Mouse (Mus musculus) lung, embryonic 15.5 days (tissue): Measurements from ENCODE around the gene Hagh. TPM values are rescaled to one million over a fixed set of nuclear protein-coding genes. Genes with fewer than 3 reads are reported as not detected.

Experiments used
- ATAC-seq: fragments of 200-750 bp; cut with Nextera tagmentation; 2 replicates; pipeline ENCODE4 v1.8.0; 2017; ENCODE audit warnings: moderate number of reproducible peaks, borderline replicate concordance; ENCODE audit not compliant: low FRiP score, low TSS enrichment; ENCODE audit errors: extremely low read depth
- H3K27ac ChIP-seq: fragments of 300-500 bp; sonication (generic); 2 replicates; pipeline ENCODE4 v1.5.1; 2015; ENCODE audit warnings: moderate library complexity, mild to moderate bottlenecking, inconsistent platforms
- H3K27me3 ChIP-seq: fragments of 300-500 bp; sonication (generic); 2 replicates; pipeline ENCODE4 v1.6.1; 2015; ENCODE audit warnings: inconsistent platforms
- H3K36me3 ChIP-seq: fragments of 300-500 bp; sonication (generic); 2 replicates; pipeline ENCODE4 v1.6.1; 2015; ENCODE audit warnings: inconsistent platforms
- H3K4me1 ChIP-seq: fragments of 300-500 bp; sonication (generic); 2 replicates; pipeline ENCODE4 v1.6.1; 2015; ENCODE audit warnings: inconsistent platforms
- H3K4me2 ChIP-seq: fragments of 300-500 bp; sonication (generic); 2 replicates; pipeline ENCODE4 v1.6.1; 2015; ENCODE audit warnings: inconsistent platforms, mild to moderate bottlenecking, moderate library complexity
- H3K4me3 ChIP-seq: fragments of 300-500 bp; sonication (generic); 2 replicates; pipeline ENCODE4 v1.5.1; 2015; ENCODE audit warnings: mild to moderate bottlenecking, inconsistent platforms
- H3K9ac ChIP-seq: fragments of 300-500 bp; sonication (generic); 2 replicates; pipeline ENCODE4 v1.6.1; 2015; ENCODE audit warnings: inconsistent platforms
- H3K9me3 ChIP-seq: fragments of 300-500 bp; sonication (generic); 2 replicates; pipeline ENCODE4 v1.6.1; 2016; ENCODE audit warnings: inconsistent platforms
- WGBS: fragments of 180-500 bp; shearing (Covaris S2); methylation state at CpG from one replicate; pipeline ENCODE4 v1.1.7; 2015; 5-methylcytosine and 5-hydroxymethylcytosine counted together
- polyA plus RNA-seq: library from polyadenylated mRNA; unstranded; fragments of >200 nt; fragmentation: Nextera tagmentation; extraction: Ambion mirVana; gene quantifications from 2 replicates; pipeline ENCODE4 v1.2.1, GENCODE M21; 2015

Hagh gene
- polyA plus RNA-seq, 1 experiment from 2014 or later, result 32.1 TPM

DNA sequence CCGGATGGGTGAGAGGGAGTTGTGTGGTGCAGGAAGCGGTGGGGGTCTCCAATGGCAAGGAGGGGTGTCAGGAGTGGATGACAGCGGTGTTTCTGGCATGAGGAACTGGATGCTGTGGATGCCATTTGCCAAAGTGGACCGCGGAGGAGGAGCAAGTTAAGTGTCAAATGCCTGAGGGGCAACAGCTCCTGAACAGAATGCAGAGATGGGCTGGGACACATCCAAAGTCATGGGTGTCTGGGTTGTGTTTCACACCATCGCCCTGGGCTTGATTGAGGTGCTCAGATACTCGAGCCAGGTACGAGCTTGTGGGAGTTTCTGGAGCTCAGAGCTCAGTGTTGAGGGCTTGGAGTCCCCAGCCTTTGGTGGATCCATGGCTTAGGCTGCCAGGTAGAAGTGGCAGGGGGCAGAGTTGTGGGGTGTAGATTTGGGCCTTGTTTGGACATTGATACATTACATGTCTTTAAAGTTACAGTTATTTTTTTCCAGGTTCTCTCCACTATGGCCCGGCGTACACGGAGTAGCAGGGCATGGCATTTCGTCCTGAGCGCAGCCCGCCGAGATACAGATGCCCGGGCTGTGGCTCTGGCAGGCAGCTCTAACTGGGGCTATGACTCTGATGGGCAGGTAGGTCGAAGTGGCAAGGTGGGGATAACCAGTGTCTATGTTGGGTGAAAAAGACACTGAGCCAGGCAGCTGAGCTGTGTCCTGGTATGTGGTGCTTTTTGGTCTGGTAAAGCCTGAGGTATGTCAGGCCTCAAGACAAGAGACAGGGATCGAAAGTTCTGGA, 47.5 kb downstream of the Hagh start:
- Histone ChIP-seq H3K9ac (peak overlapping the region; percentile 89), H3K36me3 (peaks cover 24% of the 10 kb centered on the region), H3K4me1 (peaks cover 24% of the 10 kb centered on the region), H3K9me3 (no peaks in the 10 kb centered on the region), H3K4me2 (peak overlapping the region; percentile 81), H3K4me3 (peak overlapping the region; percentile 97), H3K27me3 (no peaks in the 10 kb centered on the region), H3K27ac (no peak overlapping the region)
- no peak for ATAC-seq
- WGBS, result 56% methylated on average over 18 of the region's 18 CpGs

DNA sequence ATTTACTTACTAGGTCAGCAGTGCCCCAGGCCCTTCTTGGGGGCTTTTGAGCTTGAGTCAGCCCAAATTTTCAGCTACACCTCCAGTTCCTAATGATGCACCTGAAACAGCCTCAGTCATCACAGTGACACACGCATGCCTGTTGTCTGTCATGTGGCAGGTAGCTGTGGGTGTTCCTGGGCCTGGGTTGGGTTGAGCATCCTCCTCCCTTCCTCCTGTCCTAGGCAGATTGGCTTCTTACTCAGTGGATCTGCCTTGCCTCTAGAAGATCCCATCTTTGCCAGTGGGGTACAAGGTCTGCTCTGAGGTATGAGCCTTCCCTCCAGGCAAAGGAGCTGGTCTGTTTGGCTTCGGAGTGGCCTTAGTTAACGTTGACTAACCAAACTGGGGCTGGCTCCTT, 48.9 kb downstream of the Hagh start:
- 80% methylated on average over 3 of the region's 3 CpGs for WGBS
- H3K4me3 ChIP-seq, result no peak overlapping the region
- H3K9me3 ChIP-seq, result no peaks in the 10 kb centered on the region
- peaks cover 29% of the 10 kb centered on the region for H3K4me1 ChIP-seq
- H3K27ac ChIP-seq, result no peak overlapping the region
- H3K4me2 ChIP-seq, result no peak overlapping the region
- peaks cover 33% of the 10 kb centered on the region for H3K36me3 ChIP-seq
- H3K27me3 ChIP-seq, result no peaks in the 10 kb centered on the region
- ATAC-seq, result no peak
- H3K9ac ChIP-seq, result no peak overlapping the region

DNA sequence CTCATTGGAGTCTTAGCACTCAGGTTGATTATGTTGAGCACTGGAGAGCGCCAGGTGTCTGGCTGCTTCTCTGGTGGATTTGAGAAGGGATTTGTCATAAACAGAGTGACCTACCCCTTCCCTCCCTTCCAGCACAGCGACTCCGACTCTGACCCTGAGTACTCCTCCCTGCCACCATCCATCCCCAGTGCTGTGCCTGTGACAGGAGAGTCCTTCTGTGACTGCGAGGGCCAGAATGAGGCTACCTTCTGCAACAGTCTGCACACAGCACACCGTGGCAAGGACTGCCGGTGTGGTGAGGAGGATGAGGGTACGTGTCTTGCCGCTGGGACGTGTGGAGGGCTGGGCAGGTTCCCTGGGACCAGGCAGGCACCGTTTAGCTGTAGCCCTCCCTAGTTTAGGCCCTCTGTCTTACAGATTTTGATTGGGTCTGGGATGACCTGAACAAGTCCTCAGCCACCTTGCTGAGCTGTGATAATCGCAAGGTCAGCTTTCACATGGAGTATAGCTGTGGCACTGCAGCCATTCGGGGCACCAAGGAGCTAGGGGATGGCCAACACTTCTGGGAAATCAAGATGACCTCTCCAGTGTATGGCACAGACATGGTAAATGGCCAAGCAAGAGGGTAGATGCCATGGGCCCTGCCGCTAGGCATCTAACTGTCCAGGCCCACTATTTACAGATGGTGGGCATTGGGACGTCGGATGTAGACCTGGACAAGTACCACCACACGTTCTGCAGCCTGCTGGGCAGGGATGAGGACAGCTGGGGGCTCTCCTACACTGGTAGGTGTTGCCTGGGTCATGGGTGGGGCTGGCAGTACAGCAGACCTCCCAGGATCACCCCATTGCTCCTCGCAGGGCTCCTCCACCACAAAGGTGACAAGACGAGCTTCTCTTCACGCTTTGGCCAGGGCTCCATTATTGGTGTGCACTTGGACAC, 50.5 kb downstream of the Hagh start:
- no peak overlapping the region for H3K4me3 ChIP-seq
- peaks cover 29% of the 10 kb centered on the region for H3K4me1 ChIP-seq
- WGBS, result 86% methylated on average over 19 of the region's 19 CpGs
- H3K27ac ChIP-seq, result no peak overlapping the region
- ATAC-seq, result no peak
- no peaks in the 10 kb centered on the region for H3K9me3 ChIP-seq
- H3K36me3 ChIP-seq, result peaks cover 33% of the 10 kb centered on the region
- H3K9ac ChIP-seq, result no peak overlapping the region
- no peak overlapping the region for H3K4me2 ChIP-seq
- no peaks in the 10 kb centered on the region for H3K27me3 ChIP-seq

DNA sequence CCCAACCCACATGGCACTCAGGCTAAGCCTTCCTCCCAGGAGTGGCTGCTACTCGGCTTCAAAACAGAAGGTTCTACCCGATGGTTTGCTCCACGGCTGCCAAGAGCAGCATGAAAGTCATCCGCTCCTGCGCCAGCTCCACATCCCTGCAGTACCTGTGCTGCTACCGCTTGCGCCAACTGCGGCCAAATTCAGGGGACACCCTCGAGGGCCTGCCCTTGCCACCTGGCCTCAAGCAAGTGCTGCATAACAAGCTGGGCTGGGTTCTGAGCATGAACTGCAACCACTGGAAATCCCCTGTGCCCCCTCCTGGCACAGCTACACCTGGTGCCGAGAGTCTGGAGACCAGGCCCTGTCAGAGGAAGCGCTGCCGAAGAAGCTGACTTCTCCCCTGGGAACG, 51.4 kb downstream of the Hagh start:
- 82% methylated on average over 13 of the region's 13 CpGs for WGBS
- Histone ChIP-seq H3K27ac (no peak overlapping the region), H3K27me3 (no peaks in the 10 kb centered on the region), H3K4me2 (no peak overlapping the region), H3K4me1 (peaks cover 31% of the 10 kb centered on the region), H3K9ac (no peak overlapping the region), H3K4me3 (no peak overlapping the region), H3K9me3 (no peaks in the 10 kb centered on the region), H3K36me3 (peaks cover 33% of the 10 kb centered on the region)
- no peak for ATAC-seq

DNA sequence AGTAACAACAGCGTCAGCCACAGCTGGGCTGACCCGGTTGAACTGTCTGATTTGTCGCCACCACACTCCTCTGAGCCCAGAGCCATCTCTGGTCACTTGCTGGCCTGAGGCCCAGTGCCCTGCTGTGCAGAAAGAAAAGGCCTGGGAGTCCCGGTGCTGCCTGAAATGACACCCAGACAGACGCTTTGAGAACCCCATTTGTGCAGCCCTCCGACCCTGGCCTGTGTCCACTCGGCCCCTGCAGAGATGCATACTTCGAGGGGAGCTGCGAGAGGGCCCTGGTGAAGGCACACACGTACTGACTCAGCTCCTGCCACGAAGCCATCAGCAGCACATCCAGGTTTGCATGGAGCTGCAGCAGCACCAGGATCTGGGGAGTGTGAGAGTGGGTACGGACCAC, 52.8 kb downstream of the Hagh start:
- peaks cover 39% of the 10 kb centered on the region for H3K36me3 ChIP-seq
- H3K27me3 ChIP-seq, result no peaks in the 10 kb centered on the region
- no peak overlapping the region for H3K4me3 ChIP-seq
- H3K27ac ChIP-seq, result no peak overlapping the region
- no peaks in the 10 kb centered on the region for H3K9me3 ChIP-seq
- peaks cover 35% of the 10 kb centered on the region for H3K4me1 ChIP-seq
- H3K9ac ChIP-seq, result no peak overlapping the region
- ATAC-seq, result no peak
- no peak overlapping the region for H3K4me2 ChIP-seq
- 88% methylated on average over 12 of the region's 12 CpGs for WGBS

DNA sequence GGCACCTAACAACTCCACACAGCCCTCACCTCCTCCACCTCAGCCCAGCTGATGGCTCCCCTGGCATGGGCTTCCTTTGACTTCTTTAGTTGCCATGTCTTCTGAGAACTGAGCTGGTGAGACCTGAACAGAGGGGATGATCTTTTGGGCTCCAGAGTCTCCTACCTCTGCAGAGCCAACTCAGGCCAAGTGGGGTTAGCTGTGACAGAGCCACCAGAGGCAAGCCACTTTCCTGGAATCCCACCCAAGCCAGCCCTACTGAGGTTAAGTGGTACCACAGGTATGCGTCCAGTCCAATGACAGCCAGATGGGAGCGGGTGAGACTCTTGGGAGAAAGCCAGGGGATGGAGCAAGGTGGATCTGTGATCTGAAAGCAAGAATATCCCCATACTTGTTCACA, 53.3 kb downstream of the Hagh start:
- Histone ChIP-seq H3K36me3 (peaks cover 42% of the 10 kb centered on the region), H3K4me2 (no peak overlapping the region)

DNA sequence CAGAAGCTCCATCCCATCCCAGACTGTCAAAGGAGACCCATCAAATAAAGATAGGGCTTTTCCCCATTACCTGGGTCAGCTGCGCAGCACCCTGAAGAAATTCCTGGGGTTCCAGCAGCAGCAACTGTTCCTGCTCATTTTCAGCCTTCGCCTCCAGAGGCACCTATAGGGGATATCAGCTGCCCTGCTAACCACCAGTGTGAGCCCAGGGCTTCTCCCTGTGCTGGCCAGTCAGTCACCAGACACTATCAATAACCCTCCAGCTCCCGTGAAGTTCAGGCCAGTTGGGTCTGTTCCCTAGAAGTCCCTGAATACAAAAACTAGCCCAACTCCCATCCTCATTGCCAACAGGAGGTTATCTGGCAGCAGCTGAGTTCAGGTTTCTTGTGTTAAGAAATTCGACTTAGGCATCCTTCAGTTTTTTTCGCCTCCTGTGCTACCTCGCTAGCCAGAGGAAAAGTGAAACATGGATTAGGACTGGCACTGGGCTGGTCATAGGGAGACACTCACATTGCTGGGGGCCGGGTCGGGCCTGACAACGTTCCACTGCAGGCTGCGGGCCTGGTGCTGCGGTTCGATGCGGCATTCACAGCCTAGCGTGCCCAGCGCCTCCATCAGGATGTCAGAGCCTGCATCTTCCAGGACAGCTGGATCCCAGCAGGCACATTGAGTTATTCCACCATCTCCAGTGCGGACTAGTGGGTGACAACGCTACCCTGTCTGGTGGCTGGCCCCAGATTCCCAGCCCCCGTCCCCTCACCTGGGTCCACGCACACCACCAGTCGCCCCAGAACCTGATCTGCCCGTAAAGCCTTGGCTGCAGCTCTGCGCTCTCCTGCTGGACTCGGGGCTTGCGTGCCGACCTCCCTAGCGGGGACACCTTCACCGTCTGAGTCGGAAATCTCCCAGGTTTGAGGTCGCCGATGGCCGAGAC, 54.4 kb downstream of the Hagh start:
- no peak for ATAC-seq
- Histone ChIP-seq H3K27me3 (no peaks in the 10 kb centered on the region), H3K27ac (peak overlapping the region; percentile 80), H3K9me3 (no peaks in the 10 kb centered on the region), H3K36me3 (peaks cover 52% of the 10 kb centered on the region), H3K4me2 (peak overlapping the region; percentile 93), H3K9ac (peak overlapping the region; percentile 86), H3K4me3 (peak overlapping the region; percentile 95), H3K4me1 (peaks cover 33% of the 10 kb centered on the region)
- 10% methylated on average over 31 of the region's 31 CpGs for WGBS

More for the DNA sequence above, 53.3 kb downstream of the Hagh start:
- no peaks in the 10 kb centered on the region for H3K9me3 ChIP-seq
- peak overlapping the region; percentile 95; the same call in 1 of the 2 replicates for H3K4me3 ChIP-seq
- H3K27ac ChIP-seq, result no peak overlapping the region
- 90% methylated on average over 2 of the region's 2 CpGs for WGBS
- no peaks in the 10 kb centered on the region for H3K27me3 ChIP-seq
- no peak for ATAC-seq
- no peak overlapping the region for H3K9ac ChIP-seq
- H3K4me1 ChIP-seq, result peaks cover 33% of the 10 kb centered on the region

DNA sequence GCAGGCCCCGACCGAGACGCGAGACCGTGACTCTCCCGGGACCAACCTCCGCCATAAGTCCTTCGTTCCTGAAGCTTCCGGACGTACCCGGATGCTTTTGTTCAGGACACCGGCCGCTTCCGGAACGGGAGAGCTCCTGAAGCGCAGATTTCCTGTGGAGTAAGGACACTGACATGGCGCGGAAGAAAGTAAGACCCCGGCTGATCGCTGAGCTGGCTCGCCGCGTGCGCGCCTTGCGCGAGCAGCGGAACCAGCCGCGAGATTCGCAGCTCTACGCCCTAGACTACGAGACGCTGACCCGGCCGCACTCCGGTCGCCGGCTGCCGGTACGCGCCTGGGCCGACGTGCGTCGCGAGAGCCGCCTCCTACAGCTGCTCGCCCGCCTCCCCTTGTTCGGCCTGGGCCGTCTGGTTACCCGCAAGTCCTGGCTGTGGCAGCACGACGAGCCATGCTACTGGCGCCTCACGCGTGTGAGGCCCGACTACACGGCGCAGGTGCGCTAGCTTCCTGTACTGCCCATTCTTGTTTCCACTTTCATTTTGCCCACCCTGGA, 55.1 kb downstream of the Hagh start, which contains the start of the genes Eme2 and Mrps34:
Gene Eme2 (minus strand): TSS at position 93 of the 553 bp plus-strand sequence.
Gene Mrps34 (plus strand): TSS at position 122 of the 553 bp plus-strand sequence.
- H3K27me3 ChIP-seq, result no peaks in the 10 kb centered on the region
- peaks cover 33% of the 10 kb centered on the region for H3K4me1 ChIP-seq
- peak; percentile 28 for ATAC-seq
- peak within 1 kb of the TSS; percentile 93 for H3K4me2 ChIP-seq
- peak within 1 kb of the TSS; percentile 80 for H3K27ac ChIP-seq
- H3K9ac ChIP-seq, result peak within 1 kb of the TSS; percentile 86
- WGBS, result under 1% methylated on average over 61 of the region's 62 CpGs
- peak within 1 kb of the TSS; percentile 95 for H3K4me3 ChIP-seq
- H3K36me3 ChIP-seq, result peaks cover 60% of the 10 kb centered on the region
- no peaks in the 10 kb centered on the region for H3K9me3 ChIP-seq

DNA sequence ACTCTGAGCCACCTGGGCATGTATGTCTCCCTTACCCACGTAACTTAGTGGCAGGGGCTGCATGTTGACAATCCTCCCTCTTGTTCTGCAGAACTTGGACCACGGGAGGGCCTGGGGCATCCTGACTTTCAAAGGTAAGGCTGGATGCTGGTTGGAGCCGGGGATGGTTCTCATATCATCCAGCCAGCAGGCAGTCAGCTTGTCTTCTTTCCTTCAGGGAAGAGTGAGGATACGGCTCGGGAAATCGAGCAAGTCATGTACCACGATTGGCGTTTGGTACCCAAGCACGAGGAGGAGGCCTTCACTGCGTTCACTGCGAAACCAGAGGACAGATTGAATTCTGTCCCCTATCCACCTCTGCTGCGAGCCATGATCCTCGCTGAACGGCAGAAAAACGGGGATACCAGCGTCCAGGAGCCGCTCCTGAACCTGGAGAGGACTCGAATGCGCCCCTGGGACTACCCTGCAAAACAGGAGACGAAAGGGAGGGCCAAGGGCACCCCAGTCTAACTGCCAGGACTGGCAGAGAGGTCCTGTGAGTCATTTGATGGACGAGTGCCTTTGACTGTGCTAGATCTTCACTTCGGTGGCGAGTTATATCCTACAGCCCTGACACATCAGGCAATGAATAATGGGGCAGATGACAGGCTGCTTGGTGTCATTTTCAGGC, 55.8 kb downstream of the Hagh start:
- H3K36me3 ChIP-seq, result peaks cover 62% of the 10 kb centered on the region

DNA sequence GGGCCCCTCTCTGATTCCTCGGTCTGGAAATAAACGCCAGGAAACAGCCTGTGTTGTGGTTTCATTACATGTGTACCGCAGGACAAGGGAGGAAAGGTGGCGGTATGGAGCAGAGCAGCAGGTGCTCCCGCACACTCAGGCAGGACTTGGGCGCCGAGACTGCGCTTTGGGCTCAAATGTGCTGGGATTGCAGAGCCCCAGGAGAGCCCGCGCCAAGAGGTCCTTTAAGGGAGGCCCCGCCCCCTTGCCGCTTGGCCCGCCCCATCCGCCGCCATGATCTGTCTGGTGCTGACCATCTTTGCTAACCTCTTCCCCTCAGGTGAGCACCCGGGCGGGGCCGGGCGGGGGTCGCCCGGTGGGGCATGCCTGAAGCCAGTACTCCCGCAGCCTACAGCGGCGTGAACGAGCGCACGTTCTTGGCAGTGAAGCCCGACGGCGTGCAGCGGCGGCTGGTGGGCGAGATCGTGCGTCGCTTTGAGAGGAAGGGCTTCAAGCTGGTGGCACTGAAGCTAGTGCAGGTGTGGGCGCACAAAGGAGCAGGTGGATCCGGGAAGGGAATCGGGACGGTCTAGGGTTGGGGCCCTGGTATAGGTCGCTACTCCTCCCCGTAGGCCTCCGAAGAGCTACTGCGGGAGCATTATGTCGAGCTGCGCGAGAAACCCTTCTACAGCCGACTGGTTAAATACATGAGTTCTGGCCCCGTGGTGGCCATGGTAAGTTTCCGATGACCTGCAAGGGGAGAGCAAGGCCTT, 56.5 kb downstream of the Hagh start, which contains the start of gene Nme3:
Gene Nme3 (plus strand): TSS at position 260 of the 752 bp plus-strand sequence.
- Histone ChIP-seq H3K4me3 (peak within 1 kb of the TSS; percentile 95), H3K4me2 (peak within 1 kb of the TSS; percentile 93), H3K27ac (peak within 1 kb of the TSS; percentile 80), H3K27me3 (no peaks in the 10 kb centered on the region), H3K9ac (peak within 1 kb of the TSS; percentile 86), H3K36me3 (peaks cover 62% of the 10 kb centered on the region), H3K9me3 (no peaks in the 10 kb centered on the region), H3K4me1 (peaks cover 33% of the 10 kb centered on the region)
- peak; percentile 79 for ATAC-seq
- 2% methylated on average over 50 of the region's 50 CpGs for WGBS

More for the DNA sequence above, 55.8 kb downstream of the Hagh start:
- no peaks in the 10 kb centered on the region for H3K9me3 ChIP-seq
- peak overlapping the region; percentile 80 for H3K27ac ChIP-seq
- peaks cover 33% of the 10 kb centered on the region for H3K4me1 ChIP-seq
- H3K27me3 ChIP-seq, result no peaks in the 10 kb centered on the region
- ATAC-seq, result no peak
- peak overlapping the region; percentile 86 for H3K9ac ChIP-seq
- H3K4me2 ChIP-seq, result peak overlapping the region; percentile 93
- peak overlapping the region; percentile 95 for H3K4me3 ChIP-seq
- 10% methylated on average over 23 of the region's 23 CpGs for WGBS
